Mouse (Mus musculus) liver, postnatal 0 days (tissue): ENCODE data around the gene Tmc4. TPM values are rescaled to one million over a fixed set of nuclear protein-coding genes. Genes with fewer than 3 reads are reported as not detected.

Experiments used
- ATAC-seq: fragments of 200-750 bp; cut with Nextera tagmentation; 2 replicates; pipeline ENCODE4 v1.8.0; 2017; ENCODE audit warnings: mild to moderate bottlenecking, moderate library complexity
- DNase-seq: peaks from one replicate; pipeline ENCODE4 v3.0.0-alpha.2; 2016
- H3K27ac ChIP-seq: fragments of 300-500 bp; sonication (generic); 2 replicates; pipeline ENCODE4 v1.5.1; 2014; ENCODE audit warnings: antibody characterized with exemption, moderate library complexity, mild to moderate bottlenecking, low read depth
- H3K27me3 ChIP-seq: fragments of 300-500 bp; sonication (generic); 2 replicates; pipeline ENCODE4 v1.6.1; 2014; ENCODE audit warnings: low read length, control low read depth, mixed read lengths; ENCODE audit not compliant: insufficient read depth
- H3K36me3 ChIP-seq: fragments of 300-500 bp; sonication (generic); replicated peaks from 2 replicates; pipeline ENCODE4 v1.6.1; 2014; ENCODE audit warnings: mild to moderate bottlenecking, control low read depth, low read length, moderate library complexity, mixed read lengths; ENCODE audit not compliant: insufficient read depth
- H3K4me1 ChIP-seq: fragments of 300-500 bp; sonication (generic); 2 replicates; pipeline ENCODE4 v1.6.1; 2014; ENCODE audit warnings: antibody characterized with exemption, mild to moderate bottlenecking, control low read depth; ENCODE audit not compliant: insufficient read depth
- H3K4me2 ChIP-seq: fragments of 300-500 bp; sonication (generic); 2 replicates; pipeline ENCODE4 v1.6.1; 2014; ENCODE audit warnings: low read depth, mild to moderate bottlenecking, low read length, moderate library complexity, mixed read lengths
- H3K4me3 ChIP-seq: fragments of 300-500 bp; sonication (generic); 2 replicates; pipeline ENCODE4 v1.5.1; 2014; ENCODE audit warnings: low read depth, low read length
- H3K9ac ChIP-seq: fragments of 300-500 bp; sonication (generic); replicated peaks from 2 replicates; pipeline ENCODE4 v1.6.1; 2014; ENCODE audit warnings: mild to moderate bottlenecking, moderate library complexity
- H3K9me3 ChIP-seq: fragments of 300-500 bp; sonication (generic); 2 replicates; pipeline ENCODE4 v1.6.1; 2016; ENCODE audit warnings: mild to moderate bottlenecking, control low read depth, low read length, mixed read lengths
- CTCF ChIP-seq: sonication (generic); IDR thresholded peaks from 2 replicates; pipeline ENCODE4 v1.5.1; 2016; ENCODE audit warnings: antibody characterized with exemption, low read depth
- EP300 ChIP-seq: IDR thresholded peaks from 2 replicates; pipeline ENCODE4 v1.6.1; 2016; ENCODE audit warnings: antibody characterized with exemption, low read depth, mild to moderate bottlenecking
- WGBS: fragments of 180-500 bp; shearing (Covaris S2); extraction: QIAGEN DNeasy Blood & Tissue Kit; methylation state at CpG from one replicate; pipeline ENCODE4 v1.1.7; 2014; ENCODE audit not compliant: insufficient replicate concordance; 5-methylcytosine and 5-hydroxymethylcytosine counted together
- microRNA-seq: library from miRNA; unstranded; fragments of <30 nt; microRNA quantifications from one replicate; pipeline ENCODE4, GENCODE M21; 2016
- polyA plus RNA-seq: library from polyadenylated mRNA; unstranded; fragments of >200 nt; fragmentation: Nextera tagmentation; extraction: Ambion mirVana; gene quantifications from 2 replicates; pipeline ENCODE4 v1.2.1, GENCODE M21; 2015

Tmc4 gene
- polyA plus RNA-seq, 1 experiment from 2014 or later = 4.7 TPM

DNA sequence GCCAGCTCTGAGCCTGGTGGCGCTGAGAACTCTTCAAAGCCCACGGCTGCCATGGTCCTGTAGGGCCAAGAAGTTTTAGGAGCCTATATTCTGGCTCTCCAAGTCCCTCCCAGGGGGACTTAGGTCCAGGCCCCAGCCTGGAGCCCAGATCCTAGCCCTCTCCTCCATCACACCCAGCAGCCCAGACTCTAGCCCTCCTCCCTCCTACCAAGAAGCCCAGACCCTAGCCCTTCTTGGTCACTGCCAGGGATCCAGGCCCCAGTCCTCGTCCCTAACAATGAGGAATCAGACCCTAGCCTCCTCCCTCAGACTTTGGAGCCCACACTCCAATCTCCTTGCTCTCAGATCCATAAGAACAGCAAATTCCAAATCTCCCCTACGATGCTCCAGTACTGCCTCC lies 48.3 kb downstream of the Tmc4 start:
- H3K9ac ChIP-seq = peak overlapping the region; percentile 77
- H3K36me3 ChIP-seq = peaks cover 19% of the 10 kb centered on the region
- peak overlapping the region; percentile 73 for H3K4me3 ChIP-seq
- no peaks in the 10 kb centered on the region for H3K9me3 ChIP-seq
- H3K4me1 ChIP-seq = peaks cover 14% of the 10 kb centered on the region
- peak overlapping the region; percentile 83 for H3K4me2 ChIP-seq
- peak overlapping the region; percentile 93 for H3K27ac ChIP-seq
- H3K27me3 ChIP-seq = no peaks in the 10 kb centered on the region
- WGBS = 35% methylated on average over 4 of the region's 4 CpGs
- DNase-seq (no peak), ATAC-seq (peak; percentile 6; the same call in 1 of the 2 replicates)
- TF ChIP-seq CTCF = no peak
- no peak for TF ChIP-seq EP300

DNA sequence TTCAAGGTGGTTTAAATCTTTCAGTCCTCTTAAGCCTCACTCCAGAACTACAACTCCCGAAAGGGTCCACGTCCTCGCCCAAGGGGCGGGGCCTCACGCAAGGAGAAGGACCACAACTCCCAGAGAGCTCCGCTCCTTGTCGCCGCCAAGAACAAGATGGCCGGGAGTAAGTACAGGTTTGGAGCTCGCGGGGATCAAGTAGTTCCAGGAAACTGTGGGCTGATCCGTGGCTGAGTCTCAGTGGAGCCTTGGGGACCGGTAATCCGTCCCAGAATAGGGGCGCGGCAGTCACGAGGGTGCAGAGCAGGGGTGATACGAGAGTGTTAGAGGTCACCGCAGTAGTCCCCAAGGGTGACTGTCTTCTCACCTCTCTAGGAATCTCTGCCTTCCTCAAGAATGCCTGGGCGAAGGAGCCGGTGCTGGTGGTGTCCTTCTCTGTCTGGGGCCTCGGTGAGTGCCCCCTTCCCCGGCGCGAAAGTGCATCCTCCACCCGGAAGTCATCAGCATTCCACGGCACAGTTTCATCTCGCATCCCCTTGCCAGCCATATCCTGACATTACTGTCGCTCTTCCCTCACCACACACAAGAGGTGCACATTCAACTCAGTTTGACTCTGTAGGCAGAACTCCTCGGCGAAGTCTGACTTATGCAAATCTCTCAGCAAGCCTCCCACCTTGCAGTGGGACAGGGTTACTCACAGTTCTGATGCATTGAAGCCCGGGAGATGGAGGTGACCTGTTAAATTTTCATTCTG lies 59.9 kb downstream of the Tmc4 start, which contains the start of gene Ndufa3:
Gene Ndufa3, plus strand, starts transcription at position 132 of the 754 bp plus-strand sequence.
- H3K36me3 ChIP-seq = peaks cover 22% of the 10 kb centered on the region
- peak within 1 kb of the TSS; percentile 78 for H3K4me2 ChIP-seq
- peak within 1 kb of the TSS; percentile 75 for H3K9ac ChIP-seq
- H3K4me3 ChIP-seq = peak within 1 kb of the TSS; percentile 75
- TF ChIP-seq CTCF = no peak
- TF ChIP-seq EP300 = no peak
- H3K27ac ChIP-seq = peak within 1 kb of the TSS; percentile 55
- ATAC-seq (peak; percentile 98), DNase-seq (peak; percentile 89)
- no peaks in the 10 kb centered on the region for H3K9me3 ChIP-seq
- WGBS = 1% methylated on average over 31 of the region's 32 CpGs
- no peaks in the 10 kb centered on the region for H3K27me3 ChIP-seq
- H3K4me1 ChIP-seq = peaks cover 14% of the 10 kb centered on the region

DNA sequence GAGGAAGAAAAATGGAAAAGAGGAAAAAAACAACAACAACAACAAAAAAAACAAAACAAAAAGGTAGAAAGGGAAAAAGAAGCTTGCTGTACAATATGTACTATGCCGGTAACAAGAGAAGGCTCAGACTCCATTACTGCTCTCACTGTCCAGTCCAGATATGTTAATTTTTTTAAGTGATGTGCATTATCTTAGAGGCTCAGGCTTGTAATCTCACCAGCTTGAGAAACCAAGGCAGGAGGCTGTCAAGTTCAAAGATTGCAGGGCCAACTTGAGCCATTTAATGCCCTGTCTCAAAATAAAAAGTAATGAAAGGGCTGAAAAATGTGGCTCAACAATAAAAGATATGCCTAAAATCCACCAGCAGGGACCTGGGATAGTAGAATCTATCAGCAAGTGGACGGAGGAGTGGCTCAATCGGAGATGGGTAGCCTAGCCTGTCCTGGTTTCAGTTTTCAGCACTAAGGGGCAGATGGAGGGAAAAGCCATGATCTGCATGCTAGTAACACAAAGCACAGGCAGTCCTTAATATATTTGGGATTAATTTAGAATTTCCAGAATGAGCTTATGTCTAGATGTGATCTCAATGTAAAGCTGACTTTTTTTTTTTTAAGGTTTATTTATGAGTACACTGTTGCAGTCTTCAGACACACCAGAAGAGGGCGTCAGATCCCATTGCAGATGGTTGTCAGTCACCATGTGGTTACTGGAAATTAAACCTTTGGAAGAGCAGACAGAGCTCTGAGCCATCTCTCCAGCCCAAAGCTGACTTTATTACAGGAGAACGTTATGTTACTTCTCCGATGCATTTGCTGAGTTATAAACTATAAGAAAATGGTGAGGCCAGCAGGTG lies 60.7 kb downstream of the Tmc4 start:
- Histone ChIP-seq H3K9ac (no peak overlapping the region), H3K9me3 (no peaks in the 10 kb centered on the region), H3K4me2 (peak overlapping the region; percentile 78), H3K4me3 (peak overlapping the region; percentile 75), H3K4me1 (peaks cover 14% of the 10 kb centered on the region), H3K27ac (no peak overlapping the region), H3K36me3 (peaks cover 22% of the 10 kb centered on the region), H3K27me3 (no peaks in the 10 kb centered on the region)
- WGBS = 33% methylated on average over 6 of the region's 6 CpGs
- ATAC-seq (peak; percentile 61), DNase-seq (no peak)
- TF ChIP-seq CTCF = peak; percentile 68
- TF ChIP-seq EP300 = peak; percentile 30; the same call in 1 of the 2 replicates

DNA sequence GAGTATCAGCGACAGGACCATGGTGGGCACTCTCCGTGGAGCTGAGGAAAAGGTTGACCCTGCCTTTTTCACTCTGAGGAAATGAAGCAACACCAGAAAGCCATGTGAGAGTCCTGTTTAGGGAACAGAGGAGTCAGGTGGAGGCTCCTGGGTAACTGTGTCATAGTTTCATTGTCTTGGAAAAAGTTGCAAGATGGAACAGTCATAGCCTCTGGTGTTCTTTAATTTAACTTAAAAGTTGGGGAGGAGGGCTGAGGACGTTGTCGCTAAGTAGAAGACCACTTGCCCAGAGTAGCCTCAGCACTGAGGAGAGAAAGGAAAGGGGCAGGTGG lies 61.3 kb downstream of the Tmc4 start, which contains the start of gene Oscar:
Gene Oscar, minus strand, starts transcription at position 101 of the 332 bp plus-strand sequence.
- no peak for DNase-seq
- H3K9ac ChIP-seq = no peak within 1 kb of the TSS
- peak within 1 kb of the TSS; percentile 78 for H3K4me2 ChIP-seq
- no peak for TF ChIP-seq CTCF
- H3K27ac ChIP-seq = no peak within 1 kb of the TSS
- peaks cover 14% of the 10 kb centered on the region for H3K4me1 ChIP-seq
- H3K9me3 ChIP-seq = no peaks in the 10 kb centered on the region
- 69% methylated on average over 4 of the region's 4 CpGs for WGBS
- peak within 1 kb of the TSS; percentile 75 for H3K4me3 ChIP-seq
- H3K36me3 ChIP-seq = peaks cover 22% of the 10 kb centered on the region
- no peaks in the 10 kb centered on the region for H3K27me3 ChIP-seq
- ATAC-seq = no peak

Small RNA genes within 50 kb of the gene (microRNA-seq; reads per million reads assigned to microRNA genes)
- gene Mir3572 = 2.4 reads per million

Other genes starting within 250 kb of the Tmc4 start
- 0.24 and 0.41 TPM in 2 replicates for gene Tarm1, start 174.9 kb downstream of the Tmc4 start, polyA plus RNA-seq
- gene Oscar, start 61.4 kb downstream of the Tmc4 start, polyA plus RNA-seq = 0.12 TPM in 1 of 2 replicates, not detected in the other
- gene Ndufa3, start 60.2 kb downstream of the Tmc4 start, polyA plus RNA-seq = 385 and 415 TPM in 2 replicates
- gene Tfpt, start 47.6 kb downstream of the Tmc4 start, polyA plus RNA-seq = 8.8 and 9.8 TPM in 2 replicates
- 20.8 and 24.9 TPM in 2 replicates for gene Prpf31, start 47.6 kb downstream of the Tmc4 start, polyA plus RNA-seq
- 12.9 and 13.7 TPM in 2 replicates for gene Cnot3, start 32.3 kb downstream of the Tmc4 start, polyA plus RNA-seq
- 7.0 and 7.8 TPM in 2 replicates for gene Leng1, start 11.7 kb downstream of the Tmc4 start, polyA plus RNA-seq
- gene Tsen34, start 15.3 kb upstream of the Tmc4 start, polyA plus RNA-seq = 46.1 and 50.9 TPM in 2 replicates
- 14.8 and 16.1 TPM in 2 replicates for gene Mboat7, start 16.0 kb upstream of the Tmc4 start, polyA plus RNA-seq
- gene Rps9, start 26.4 kb upstream of the Tmc4 start, polyA plus RNA-seq = 859 and 872 TPM in 2 replicates
- gene Pirb, start 42.8 kb upstream of the Tmc4 start, polyA plus RNA-seq = 5.6 and 7.0 TPM in 2 replicates
- gene Gm15448, start 148.1 kb upstream of the Tmc4 start, polyA plus RNA-seq = 0.12 TPM in 1 of 2 replicates, not detected in the other
- 2.0 and 2.8 TPM in 2 replicates for gene Pira2, start 167.5 kb upstream of the Tmc4 start, polyA plus RNA-seq
- 1.4 and 1.6 TPM in 2 replicates for gene Gm14548, start 220.6 kb upstream of the Tmc4 start, polyA plus RNA-seq
- 0.73 and 1.2 TPM in 2 replicates for gene Lilra6, start 237.9 kb upstream of the Tmc4 start, polyA plus RNA-seq